Mouse (Mus musculus) spleen, adult 2 months (tissue): ENCODE measurements around the gene Hid1.

Experiments
- CTCF ChIP-seq: fragments of 200-500 bp; IDR thresholded peaks from 2 replicates; pipeline ENCODE4 v1.5.1; 2011; ENCODE audit warnings: mild to moderate bottlenecking, inconsistent platforms; ENCODE audit not compliant: insufficient read depth, insufficient read length, insufficient replicate concordance; ENCODE audit errors: extremely low read depth
- POLR2A ChIP-seq: fragments of 200-500 bp; IDR thresholded peaks from 2 replicates; pipeline ENCODE4 v1.6.1; 2011; ENCODE audit warnings: low read depth, low read length, inconsistent platforms

- TF ChIP-seq CTCF (no peak), POLR2A (no peak)
Observed at GRCm38 (mm10) chr11:115377254-115377653, 9.7 kb upstream of the Hid1 start.
